Mouse (Mus musculus): ENCODE measurements around the gene Tbc1d10c.

The Tbc1d10c gene

DNA sequence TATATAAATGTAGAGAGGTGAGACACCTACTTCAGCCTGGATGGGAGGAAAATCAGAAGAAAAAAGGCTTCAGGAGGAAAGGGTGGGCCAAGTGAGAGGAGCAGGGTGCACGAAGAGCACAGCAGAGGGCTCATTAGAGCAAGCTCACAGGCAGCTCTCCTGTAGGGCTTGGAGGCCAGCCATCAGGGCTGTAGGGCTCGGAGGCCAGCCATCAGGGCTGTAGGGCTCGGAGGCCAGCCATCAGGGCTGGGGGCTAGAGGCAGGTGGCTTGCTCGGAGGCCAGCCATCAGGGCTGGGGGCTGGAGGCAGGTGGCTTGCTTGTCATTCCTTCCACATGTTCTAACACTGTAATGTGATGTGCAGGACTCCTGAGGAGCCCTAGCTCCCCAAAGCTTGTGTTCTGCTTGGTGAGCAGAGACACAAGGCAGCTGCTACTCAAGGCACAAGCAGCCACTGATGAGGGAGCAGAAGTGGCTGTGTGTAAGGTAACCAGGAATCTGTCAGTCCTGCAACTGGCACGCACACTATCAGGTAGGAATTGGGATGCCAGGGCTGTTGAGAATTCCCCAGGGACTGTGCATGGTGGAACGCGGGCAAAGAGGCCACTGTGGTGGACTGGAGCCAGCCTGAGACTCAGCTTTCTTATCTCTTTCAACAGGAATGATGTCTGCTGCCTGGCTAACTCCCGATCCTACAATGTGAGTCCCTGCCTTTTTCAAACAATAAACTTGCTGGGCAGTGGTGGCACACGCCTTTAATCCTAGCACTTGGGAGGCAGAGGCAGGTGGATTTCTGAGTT is 24.2 kb downstream of the Tbc1d10c start:
- peaks cover 6% of the 10 kb centered on the region; the same call in 1 of the 2 replicates for H3K27me3 ChIP-seq (ENCODE audit: insufficient read depth, low read length)
- no peak for TF ChIP-seq POU5F1 (IDR thresholded peaks at IDR 0.05; ENCODE audit: borderline replicate concordance, low read length)
- TF ChIP-seq NANOG (IDR thresholded peaks at IDR 0.05; ENCODE audit: borderline replicate concordance, low read length), result no peak
- no peak for TF ChIP-seq CTCF (conservative IDR thresholded peaks at IDR 0.05; ENCODE audit: low read length)

DNA sequence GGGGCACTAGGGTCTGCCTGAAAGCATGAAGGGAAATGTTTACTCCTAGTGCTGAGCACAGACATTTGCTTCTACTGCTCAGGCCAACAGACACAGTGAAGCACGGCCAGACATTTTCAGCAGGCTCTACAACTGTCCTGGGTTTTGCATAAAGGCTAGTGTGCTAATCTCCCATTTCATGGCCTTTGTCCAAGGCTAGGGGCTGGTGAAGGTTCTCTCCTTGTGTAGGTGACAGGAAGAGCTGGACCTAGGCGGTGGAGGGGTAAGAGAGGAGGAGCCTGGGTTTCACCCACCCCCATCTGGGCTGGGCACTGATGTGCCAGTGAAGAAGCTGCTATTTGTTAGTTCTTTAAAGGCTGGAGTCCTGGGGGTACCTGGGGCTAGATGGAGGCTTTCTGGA is 26.4 kb downstream of the Tbc1d10c start:
- Histone ChIP-seq H3K27me3 (ENCODE audit: insufficient read depth, low read length) (no peaks in the 10 kb centered on the region), H3K9me3 (ENCODE audit: low read length) (no peaks in the 10 kb centered on the region), H3K4me1 (replicated peaks; ENCODE audit: low read depth, low read length) (peaks cover 70% of the 10 kb centered on the region), H3K4me3 (replicated peaks; ENCODE audit: low read length) (no peak overlapping the region), H3K36me3 (ENCODE audit: insufficient read depth, low read length) (peaks cover 20% of the 10 kb centered on the region)
- no peak for TF ChIP-seq POU5F1 (IDR thresholded peaks at IDR 0.05; ENCODE audit: borderline replicate concordance, low read length)
- TF ChIP-seq CTCF (conservative IDR thresholded peaks at IDR 0.05; ENCODE audit: low read length), result no peak
- TF ChIP-seq NANOG (IDR thresholded peaks at IDR 0.05; ENCODE audit: borderline replicate concordance, low read length), result no peak

More for the DNA sequence above, 24.2 kb downstream of the Tbc1d10c start:
- Histone ChIP-seq H3K4me3 (replicated peaks; ENCODE audit: low read length) (no peak overlapping the region), H3K4me1 (replicated peaks; ENCODE audit: low read depth, low read length) (peaks cover 80% of the 10 kb centered on the region), H3K9me3 (ENCODE audit: low read length) (no peaks in the 10 kb centered on the region), H3K36me3 (ENCODE audit: insufficient read depth, low read length) (0 out of 2 replicates have a peak, but pooled peaks cover under 1% of the 10 kb centered on the region)

DNA sequence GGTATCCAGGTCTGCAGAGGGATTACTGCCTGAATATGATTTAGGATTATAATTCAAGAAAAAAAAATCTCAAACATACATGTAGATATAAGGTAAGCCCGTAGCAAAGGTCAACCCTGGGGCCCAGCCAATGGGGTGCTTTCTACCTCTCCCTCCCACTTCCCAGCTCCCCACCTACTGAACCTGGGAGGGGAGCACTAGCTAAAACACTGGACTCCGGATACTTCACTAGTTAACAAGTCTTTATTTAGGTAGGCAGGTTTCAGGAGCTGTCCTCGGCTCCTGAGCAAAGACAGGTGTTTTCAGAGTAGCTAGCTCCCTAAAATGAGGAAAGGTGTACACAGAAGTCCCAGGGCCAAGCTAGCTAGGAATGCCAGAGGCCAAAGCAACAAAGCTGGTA is 27.0 kb downstream of the Tbc1d10c start:
- Histone ChIP-seq H3K9me3 (ENCODE audit: low read length) (no peaks in the 10 kb centered on the region), H3K4me3 (replicated peaks; ENCODE audit: low read length) (peak overlapping the region; percentile 89), H3K36me3 (ENCODE audit: insufficient read depth, low read length) (peaks cover 26% of the 10 kb centered on the region), H3K27me3 (ENCODE audit: insufficient read depth, low read length) (no peaks in the 10 kb centered on the region), H3K4me1 (replicated peaks; ENCODE audit: low read depth, low read length) (peaks cover 70% of the 10 kb centered on the region)
- TF ChIP-seq NANOG (IDR thresholded peaks at IDR 0.05; ENCODE audit: borderline replicate concordance, low read length) (no peak), POU5F1 (IDR thresholded peaks at IDR 0.05; ENCODE audit: borderline replicate concordance, low read length) (no peak), CTCF (conservative IDR thresholded peaks at IDR 0.05; ENCODE audit: low read length) (no peak)

DNA sequence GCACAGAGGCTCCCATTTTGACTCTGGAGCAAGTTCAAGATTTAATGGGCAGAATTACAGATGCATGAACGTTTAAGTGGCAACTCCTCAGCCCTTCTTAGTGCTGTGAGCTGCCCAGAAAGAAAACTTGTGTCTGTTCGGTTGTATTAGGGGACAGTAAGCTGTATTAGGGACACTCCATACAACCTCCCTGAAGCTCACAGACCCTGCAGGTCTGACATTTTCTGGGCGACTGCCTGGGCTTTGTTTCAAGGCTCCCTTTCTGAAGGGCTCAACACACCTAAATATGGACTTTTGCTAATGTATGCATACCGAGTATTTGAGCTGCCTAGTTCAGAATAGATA is 27.6 kb downstream of the Tbc1d10c start:
- Histone ChIP-seq H3K27me3 (ENCODE audit: insufficient read depth, low read length) (no peaks in the 10 kb centered on the region), H3K36me3 (ENCODE audit: insufficient read depth, low read length) (peaks cover 32% of the 10 kb centered on the region), H3K9me3 (ENCODE audit: low read length) (no peaks in the 10 kb centered on the region), H3K4me3 (replicated peaks; ENCODE audit: low read length) (peak overlapping the region; percentile 89), H3K4me1 (replicated peaks; ENCODE audit: low read depth, low read length) (peaks cover 66% of the 10 kb centered on the region)
- no peak for TF ChIP-seq POU5F1 (IDR thresholded peaks at IDR 0.05; ENCODE audit: borderline replicate concordance, low read length)
- no peak for TF ChIP-seq NANOG (IDR thresholded peaks at IDR 0.05; ENCODE audit: borderline replicate concordance, low read length)
- TF ChIP-seq CTCF (conservative IDR thresholded peaks at IDR 0.05; ENCODE audit: low read length), result no peak

DNA sequence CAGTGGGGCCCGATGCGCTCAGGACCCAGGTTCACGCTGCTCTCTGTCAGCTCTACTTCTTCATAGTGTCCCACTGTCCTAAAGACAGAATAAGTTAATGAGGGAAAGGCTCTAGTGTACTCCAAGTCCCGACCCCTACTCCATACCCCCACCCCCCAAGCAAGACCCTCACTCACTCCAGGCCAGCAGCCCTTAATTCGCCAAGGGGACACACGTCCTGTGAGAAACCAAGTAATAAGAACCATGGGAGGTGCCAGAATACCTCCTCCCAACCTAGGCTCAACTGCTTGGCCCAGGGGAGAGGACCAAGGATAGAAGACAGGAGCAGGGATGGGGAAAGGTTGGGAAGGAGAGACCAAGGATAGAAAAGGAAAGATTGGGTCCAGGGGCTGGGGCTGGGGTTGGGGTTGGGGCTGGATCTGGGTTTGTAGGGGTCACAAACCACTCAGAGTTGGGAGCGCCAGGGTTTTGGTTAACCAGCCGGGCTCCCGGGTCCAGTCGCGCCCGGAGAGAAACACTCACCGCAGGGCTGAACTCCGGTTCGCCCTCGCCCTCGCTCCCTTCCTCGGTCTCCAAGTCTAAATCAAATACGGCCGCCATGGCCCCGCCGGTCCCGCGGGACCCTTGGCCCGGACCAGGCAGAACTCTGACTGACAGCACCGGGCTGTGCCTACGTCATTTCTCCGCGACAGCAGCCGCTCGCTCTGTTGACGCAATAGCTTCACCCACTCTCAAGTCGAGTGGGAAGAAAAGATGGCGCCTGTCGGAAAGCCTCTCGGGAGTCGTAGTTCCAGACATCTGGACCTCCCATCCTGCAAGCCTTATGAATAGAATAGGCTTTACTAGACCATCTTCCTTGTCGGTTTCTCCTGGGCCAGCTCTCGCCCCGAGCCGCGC is 28.2 kb downstream of the Tbc1d10c start, which contains the start of gene Rps6kb2:
Gene Rps6kb2, minus strand, starts transcription at position 709 of the 897 bp plus-strand sequence.
- peaks cover 38% of the 10 kb centered on the region for H3K36me3 ChIP-seq (ENCODE audit: insufficient read depth, low read length)
- no peaks in the 10 kb centered on the region for H3K9me3 ChIP-seq (ENCODE audit: low read length)
- H3K4me3 ChIP-seq (replicated peaks; ENCODE audit: low read length), result peak within 1 kb of the TSS; percentile 89
- TF ChIP-seq CTCF (conservative IDR thresholded peaks at IDR 0.05; ENCODE audit: low read length) (no peak), NANOG (IDR thresholded peaks at IDR 0.05; ENCODE audit: borderline replicate concordance, low read length) (no peak), POU5F1 (IDR thresholded peaks at IDR 0.05; ENCODE audit: borderline replicate concordance, low read length) (no peak)
- H3K4me1 ChIP-seq (replicated peaks; ENCODE audit: low read depth, low read length), result peaks cover 60% of the 10 kb centered on the region
- no peaks in the 10 kb centered on the region for H3K27me3 ChIP-seq (ENCODE audit: insufficient read depth, low read length)

DNA sequence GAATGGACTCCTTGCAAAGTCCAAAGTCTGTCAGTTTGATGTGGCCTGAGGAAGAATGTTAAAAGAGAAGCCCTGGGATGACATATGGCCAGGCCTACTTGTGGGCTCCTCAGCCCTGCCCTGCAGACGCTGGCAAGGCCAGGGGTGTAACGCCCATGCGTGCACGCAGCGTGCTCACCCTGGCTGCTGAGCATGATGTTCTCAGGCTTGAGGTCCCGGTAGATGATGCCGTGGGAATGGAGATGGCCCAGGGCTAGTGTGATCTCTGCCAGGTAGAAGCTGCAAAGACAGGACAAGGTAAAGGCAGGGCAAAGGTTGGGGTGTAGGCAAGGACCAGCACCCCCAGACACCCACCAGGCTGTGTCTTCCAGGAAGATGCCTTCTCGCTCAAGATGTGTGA is 32.0 kb downstream of the Tbc1d10c start:
- no peak for TF ChIP-seq POU5F1 (IDR thresholded peaks at IDR 0.05; ENCODE audit: borderline replicate concordance, low read length)
- TF ChIP-seq NANOG (IDR thresholded peaks at IDR 0.05; ENCODE audit: borderline replicate concordance, low read length), result no peak
- no peak for TF ChIP-seq CTCF (conservative IDR thresholded peaks at IDR 0.05; ENCODE audit: low read length)
- Histone ChIP-seq H3K4me1 (replicated peaks; ENCODE audit: low read depth, low read length) (peaks cover 63% of the 10 kb centered on the region), H3K4me3 (replicated peaks; ENCODE audit: low read length) (no peak overlapping the region), H3K9me3 (ENCODE audit: low read length) (no peaks in the 10 kb centered on the region), H3K27me3 (ENCODE audit: insufficient read depth, low read length) (no peaks in the 10 kb centered on the region), H3K36me3 (ENCODE audit: insufficient read depth, low read length) (peaks cover 64% of the 10 kb centered on the region)

DNA sequence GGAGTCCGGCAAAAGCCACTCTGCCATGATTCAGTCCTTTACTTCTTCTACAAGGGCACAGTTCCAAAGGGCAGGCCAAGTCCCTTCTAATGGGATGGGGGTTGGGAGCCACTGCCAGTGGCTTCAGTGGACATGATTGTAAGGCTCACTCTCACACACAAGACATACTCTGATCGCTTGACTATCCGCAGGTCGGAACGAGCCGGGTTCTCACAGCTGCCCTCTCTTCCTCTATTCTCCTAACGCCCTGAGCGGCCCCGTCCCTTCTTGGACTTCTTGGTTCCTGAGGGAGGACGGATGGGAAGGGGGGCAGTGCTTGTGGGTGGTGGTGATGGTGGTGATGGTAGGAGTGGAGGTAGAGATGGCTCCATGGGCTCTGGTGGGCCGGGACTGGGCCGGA is 34.3 kb downstream of the Tbc1d10c start:
- no peak for TF ChIP-seq POU5F1 (IDR thresholded peaks at IDR 0.05; ENCODE audit: borderline replicate concordance, low read length)
- TF ChIP-seq NANOG (IDR thresholded peaks at IDR 0.05; ENCODE audit: borderline replicate concordance, low read length), result no peak
- no peak for TF ChIP-seq CTCF (conservative IDR thresholded peaks at IDR 0.05; ENCODE audit: low read length)
- Histone ChIP-seq H3K4me1 (replicated peaks; ENCODE audit: low read depth, low read length) (peaks cover 68% of the 10 kb centered on the region), H3K9me3 (ENCODE audit: low read length) (no peaks in the 10 kb centered on the region), H3K4me3 (replicated peaks; ENCODE audit: low read length) (no peak overlapping the region), H3K36me3 (ENCODE audit: insufficient read depth, low read length) (peaks cover 84% of the 10 kb centered on the region), H3K27me3 (ENCODE audit: insufficient read depth, low read length) (no peaks in the 10 kb centered on the region)

DNA sequence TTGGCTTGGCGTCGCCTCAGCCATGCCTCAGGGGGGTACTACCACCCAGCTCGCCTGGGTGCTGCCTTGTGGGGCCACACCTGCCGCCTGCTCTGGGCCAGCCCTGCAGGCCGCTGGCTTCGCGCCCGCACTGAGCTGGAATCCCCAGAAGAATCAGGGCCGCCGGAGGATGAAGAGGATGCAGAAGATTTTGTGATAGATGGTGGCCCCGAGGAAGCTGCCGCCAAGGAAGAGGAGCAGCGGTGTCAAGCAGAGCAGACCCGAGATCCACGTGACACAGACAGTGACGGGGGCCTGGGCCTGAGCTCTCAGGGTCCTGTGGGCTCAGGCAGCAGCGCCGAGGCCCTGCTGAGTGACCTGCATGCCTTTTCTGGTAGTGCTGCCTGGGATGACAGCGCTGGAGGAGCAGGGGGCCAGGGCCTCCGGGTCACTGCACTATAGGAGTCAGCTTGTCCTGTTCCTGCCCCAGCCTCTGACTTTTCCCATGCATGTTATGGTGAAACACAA is 35.0 kb downstream of the Tbc1d10c start:
- Histone ChIP-seq H3K4me1 (replicated peaks; ENCODE audit: low read depth, low read length) (peaks cover 68% of the 10 kb centered on the region), H3K9me3 (ENCODE audit: low read length) (no peaks in the 10 kb centered on the region), H3K4me3 (replicated peaks; ENCODE audit: low read length) (peak overlapping the region; percentile 72), H3K27me3 (ENCODE audit: insufficient read depth, low read length) (no peaks in the 10 kb centered on the region), H3K36me3 (ENCODE audit: insufficient read depth, low read length) (peaks cover 82% of the 10 kb centered on the region)
- no peak for TF ChIP-seq POU5F1 (IDR thresholded peaks at IDR 0.05; ENCODE audit: borderline replicate concordance, low read length)
- no peak for TF ChIP-seq NANOG (IDR thresholded peaks at IDR 0.05; ENCODE audit: borderline replicate concordance, low read length)
- TF ChIP-seq CTCF (conservative IDR thresholded peaks at IDR 0.05; ENCODE audit: low read length), result no peak
